Mouse (Mus musculus): ENCODE data around the gene Cct5. TPM values are rescaled to one million over a fixed set of nuclear protein-coding genes. Genes with fewer than 3 reads are reported as not detected.
A peak's percentile ranks its signal among the peaks of the same experiment; 100 is the strongest.

Gene Cct5
- total and polyA plus RNA-seq, 3 experiments, result 396 to 1,184 (median 798) TPM

DNA sequence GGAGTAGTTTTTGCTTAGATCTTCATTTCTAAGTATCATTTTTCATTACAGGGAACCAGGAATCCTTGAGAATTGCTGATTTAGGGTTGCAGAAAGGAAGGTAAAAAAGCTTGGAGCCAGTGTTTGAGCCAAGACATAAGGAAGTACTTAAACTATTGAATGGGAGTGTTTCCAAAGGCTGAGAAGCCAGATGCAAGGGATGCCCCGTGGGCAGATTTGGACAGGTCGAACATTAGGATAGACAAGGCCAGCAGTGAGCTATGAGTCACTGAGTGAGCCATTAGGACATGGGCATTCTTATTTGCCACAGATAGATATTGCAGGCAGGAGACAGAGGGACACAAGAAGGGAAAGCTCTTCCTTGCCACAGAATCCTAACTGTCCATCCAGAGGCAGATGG is 13.1 kb upstream of the Cct5 start:
- H3K4me3 ChIP-seq (ENCODE audit: control insufficient read depth in 1 of 2, insufficient read depth in 1 of 2, low read depth in 2 of 2, low read length in 2 of 2), result peak overlapping the region in 1 of 2 experiments; percentile 38; a peak in 1 of 4 replicates
- peaks cover 1 to 15% of the 10 kb centered on the region in 2 experiments; a peak in 3 of 4 replicates for H3K36me3 ChIP-seq (ENCODE audit: control insufficient read depth in 1 of 2, insufficient read depth in 2 of 2, low read length in 2 of 2)
- no peak for TF ChIP-seq MAZ (IDR thresholded peaks at IDR 0.05; ENCODE audit: low read depth, low read length)
- TF ChIP-seq JUND (IDR thresholded peaks at IDR 0.05; ENCODE audit: low read depth, low read length), result no peak
- TF ChIP-seq SIN3A (IDR thresholded peaks at IDR 0.05; ENCODE audit: low read length), result no peak
- TF ChIP-seq RAD21 (IDR thresholded peaks at IDR 0.05; ENCODE audit: low read depth, low read length), result no peak
- TF ChIP-seq MYB (IDR thresholded peaks at IDR 0.05; ENCODE audit: low read depth, low read length), result no peak
- no peak for TF ChIP-seq TAL1 (IDR thresholded peaks at IDR 0.05; ENCODE audit: low read length)
- TF ChIP-seq MAFK (IDR thresholded peaks at IDR 0.05; ENCODE audit: borderline replicate concordance, low read depth, low read length), result no peak
- no peak for TF ChIP-seq EP300 (IDR thresholded peaks at IDR 0.05; ENCODE audit: low read depth in 1 of 2, low read length in 2 of 2)

DNA sequence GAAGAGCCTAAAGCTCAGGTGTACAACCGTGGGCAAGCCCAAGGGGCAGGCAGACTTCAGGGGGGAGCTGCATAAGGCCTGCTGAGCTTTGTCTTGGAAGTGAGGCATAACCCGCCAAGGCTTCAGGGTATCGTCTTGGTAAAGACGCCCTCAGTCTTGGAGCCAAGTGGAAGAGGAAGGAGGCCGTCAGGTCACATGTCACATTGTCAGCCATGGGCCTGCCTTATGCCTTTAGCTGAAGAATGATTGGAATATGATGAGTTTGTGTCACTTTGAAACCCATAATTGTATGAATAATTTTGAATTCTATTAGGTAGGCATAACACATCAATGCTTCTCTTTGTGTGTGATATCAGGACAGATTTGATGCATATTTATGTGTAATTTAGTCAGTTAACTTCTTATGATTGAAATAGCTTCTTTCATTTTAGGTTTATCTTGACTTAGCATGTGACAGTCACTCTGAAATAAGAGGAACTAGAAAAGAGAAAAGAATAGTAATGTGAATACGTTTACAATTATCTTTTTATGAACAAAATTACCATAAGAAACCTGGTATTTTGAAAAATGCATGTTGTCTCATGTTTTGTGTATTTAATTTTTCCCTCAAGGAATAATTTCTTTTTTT is 12.3 kb upstream of the Cct5 start:
- Histone ChIP-seq H3K4me1 (ENCODE audit: control insufficient read depth in 1 of 2, insufficient read depth in 2 of 2, low read length in 2 of 2) (peaks cover 12 to 21% of the 10 kb centered on the region in 2 experiments), H3K9me3 (replicated peaks; ENCODE audit: insufficient read depth, low read length) (no peaks in the 10 kb centered on the region), H3K27me3 (ENCODE audit: control insufficient read depth in 1 of 2, insufficient read depth in 2 of 2, low read length in 2 of 2) (no peaks in the 10 kb centered on the region), H3K9ac (ENCODE audit: control insufficient read depth, low read depth, low read length, poor library complexity, severe bottlenecking) (peak overlapping the region; percentile 40), H3K4me3 (ENCODE audit: control insufficient read depth in 1 of 2, insufficient read depth in 1 of 2, low read depth in 2 of 2, low read length in 2 of 2) (peak overlapping the region; percentile 8 to 44), H3K36me3 (ENCODE audit: control insufficient read depth in 1 of 2, insufficient read depth in 2 of 2, low read length in 2 of 2) (peaks cover 1 to 15% of the 10 kb centered on the region in 2 experiments; a peak in 3 of 4 replicates), H3K27ac (ENCODE audit: control insufficient read depth, low read depth, low read length) (peak overlapping the region; percentile 81), H3K79me2 (ENCODE audit: control insufficient read depth, insufficient read depth, low read length, poor library complexity) (no peaks in the 10 kb centered on the region)
- TF ChIP-seq SMC3 (IDR thresholded peaks at IDR 0.05; ENCODE audit: low read depth, low read length) (no peak), NRF1 (IDR thresholded peaks at IDR 0.05; ENCODE audit: insufficient read depth, low read depth, low read length, poor library complexity, severe bottlenecking) (no peak), SIN3A (IDR thresholded peaks at IDR 0.05; ENCODE audit: low read length) (peak; percentile 64), EP300 (IDR thresholded peaks at IDR 0.05; ENCODE audit: low read depth in 1 of 2, low read length in 2 of 2) (peak; percentile 80 to 91), TAL1 (IDR thresholded peaks at IDR 0.05; ENCODE audit: low read length) (peak; percentile 38), MYC (IDR thresholded peaks at IDR 0.05; ENCODE audit: low read depth, low read length) (peak; percentile 94), MXI1 (IDR thresholded peaks at IDR 0.05; ENCODE audit: low read depth, low read length) (no peak; the same call in 1 of the 2 replicates), GATA1 (IDR thresholded peaks at IDR 0.05; ENCODE audit: low read depth, low read length) (peak; percentile 82), NELFE (IDR thresholded peaks at IDR 0.05; ENCODE audit: low read depth, low read length) (no peak), TCF12 (IDR thresholded peaks at IDR 0.05; ENCODE audit: low read depth, low read length) (peak; percentile 25; the same call in 1 of the 2 replicates), UBTF (IDR thresholded peaks at IDR 0.05; ENCODE audit: borderline replicate concordance, insufficient read depth, low read depth, low read length) (no peak), CHD1 (IDR thresholded peaks at IDR 0.05; ENCODE audit: low read depth, low read length) (0 out of 2 replicates have a peak, but pooled peaks have one; percentile 15), MEF2A (IDR thresholded peaks at IDR 0.05; ENCODE audit: extremely low read depth, insufficient replicate concordance, low read depth, low read length, poor library complexity, severe bottlenecking) (no peak), CHD2 (IDR thresholded peaks at IDR 0.05; ENCODE audit: low read length) (no peak), ELF1 (IDR thresholded peaks at IDR 0.05; ENCODE audit: low read depth, low read length) (no peak), BHLHE40 (IDR thresholded peaks at IDR 0.05; ENCODE audit: borderline replicate concordance, low read depth, low read length) (0 out of 2 replicates have a peak, but pooled peaks have one; percentile 56), MAX (IDR thresholded peaks at IDR 0.05; ENCODE audit: low read length) (peak; percentile 41; the same call in 1 of the 2 replicates), JUND (IDR thresholded peaks at IDR 0.05; ENCODE audit: low read depth, low read length) (no peak), HCFC1 (IDR thresholded peaks at IDR 0.05; ENCODE audit: low read depth, low read length) (no peak; the same call in 1 of the 2 replicates), POLR2A (IDR thresholded peaks at IDR 0.05; ENCODE audit: control insufficient read depth in 1 of 2, insufficient read depth in 1 of 2, low read depth in 1 of 2, low read length in 2 of 2, poor library complexity in 1 of 2) (0 out of 4 replicates have a peak, but pooled peaks of 1 of the 2 experiments have one; percentile 25), MAFK (IDR thresholded peaks at IDR 0.05; ENCODE audit: borderline replicate concordance, low read depth, low read length) (no peak), USF1 (IDR thresholded peaks at IDR 0.05; ENCODE audit: low read depth, low read length) (peak; percentile 67; the same call in 1 of the 2 replicates), E2F4 (IDR thresholded peaks at IDR 0.05; ENCODE audit: borderline replicate concordance, low read depth, low read length) (no peak), CTCF (IDR thresholded peaks at IDR 0.05 in 2 of 3, conservative IDR thresholded peaks at IDR 0.05 in 1 of 3; ENCODE audit: control insufficient read depth in 1 of 3, insufficient read depth in 1 of 3, low read depth in 2 of 3, low read length in 3 of 3, poor library complexity in 1 of 3, severe bottlenecking in 1 of 3) (no peak), ZNF384 (IDR thresholded peaks at IDR 0.05; ENCODE audit: low read depth, low read length) (no peak)
- peak; percentile 88 for DNase-seq (ENCODE audit: low read depth, low spot score)

More for the DNA sequence above, 13.1 kb upstream of the Cct5 start:
- H3K9ac ChIP-seq (ENCODE audit: control insufficient read depth, low read depth, low read length, poor library complexity, severe bottlenecking), result no peak overlapping the region
- H3K9me3 ChIP-seq (replicated peaks; ENCODE audit: insufficient read depth, low read length), result no peaks in the 10 kb centered on the region
- peak overlapping the region; percentile 42 for H3K27ac ChIP-seq (ENCODE audit: control insufficient read depth, low read depth, low read length)
- no peaks in the 10 kb centered on the region for H3K27me3 ChIP-seq (ENCODE audit: control insufficient read depth in 1 of 2, insufficient read depth in 2 of 2, low read length in 2 of 2)
- H3K79me2 ChIP-seq (ENCODE audit: control insufficient read depth, insufficient read depth, low read length, poor library complexity), result no peaks in the 10 kb centered on the region
- H3K4me1 ChIP-seq (ENCODE audit: control insufficient read depth in 1 of 2, insufficient read depth in 2 of 2, low read length in 2 of 2), result peaks cover 12 to 21% of the 10 kb centered on the region in 2 experiments
- no peak for DNase-seq (ENCODE audit: low read depth, low spot score)

Data from MEL (cell line).